Mouse (Mus musculus): ENCODE measurements around the gene Carns1.

DNA sequence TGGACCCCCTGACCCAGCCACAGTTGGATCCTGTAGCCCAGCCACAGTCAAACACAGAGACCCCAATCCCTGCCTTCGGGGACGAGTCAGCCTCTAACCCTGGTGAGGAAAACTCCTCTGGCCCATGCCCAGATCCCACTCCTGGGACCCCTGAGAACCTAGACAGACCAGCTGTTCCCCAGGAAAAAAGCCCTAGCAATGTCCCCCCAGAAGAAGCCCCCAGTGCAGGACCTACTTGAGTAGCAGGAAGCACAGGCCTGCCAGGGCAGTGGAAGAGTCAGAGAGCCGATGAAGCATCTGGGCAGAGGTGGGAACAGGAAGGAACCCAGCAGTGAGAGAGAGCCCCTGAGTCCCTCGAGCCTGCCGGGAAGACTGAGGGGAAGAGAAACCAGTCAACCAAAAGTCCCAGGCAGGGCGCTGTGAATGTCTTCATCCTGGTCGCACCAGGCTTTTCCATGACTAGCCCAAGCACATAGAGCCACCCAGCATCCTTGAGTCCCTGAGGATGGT is 31.5 kb downstream of the Carns1 start, which contains the start of gene Cabp4:
- TF ChIP-seq CTCF (IDR thresholded peaks at IDR 0.05; ENCODE audit: control insufficient read depth, insufficient read depth, insufficient read length) (no peak), CEBPB (IDR thresholded peaks at IDR 0.05; ENCODE audit: low read depth) (no peak), MAX (IDR thresholded peaks at IDR 0.05) (no peak), MYOG (IDR thresholded peaks at IDR 0.05; ENCODE audit: control insufficient read depth, extremely low read depth, insufficient read length) (no peak), USF1 (IDR thresholded peaks at IDR 0.05; ENCODE audit: low read depth) (no peak)
